Mouse (Mus musculus) bone marrow macrophage, adult 2 months (primary cell): ENCODE measurements at regions not wholly inside any gene's neighbourhood (a gene's known extent, or its start where the extent isn't known, plus 50 kb on each side); places are given as distances from the start of the nearest gene placed in this dataset.

Experiments
- H3K27ac ChIP-seq: 2 replicates; pipeline ENCODE4 v1.5.1; 2012; ENCODE audit warnings: low read depth, low read length; ENCODE audit not compliant: insufficient read depth
- H3K4me1 ChIP-seq: 2 replicates; pipeline ENCODE4 v1.6.1; 2012; ENCODE audit warnings: low read length; ENCODE audit not compliant: control insufficient read depth, insufficient read depth
- H3K4me3 ChIP-seq: 2 replicates; pipeline ENCODE4 v1.5.1; 2012; ENCODE audit warnings: mild to moderate bottlenecking, low read length, moderate library complexity; ENCODE audit not compliant: insufficient read depth
- CTCF ChIP-seq: IDR thresholded peaks from 2 replicates; pipeline ENCODE4 v1.5.1; 2012; ENCODE audit warnings: low read depth, mild to moderate bottlenecking, low read length, moderate library complexity
- POLR2A ChIP-seq: IDR thresholded peaks from 2 replicates; pipeline ENCODE4 v1.6.1; 2012; ENCODE audit warnings: mild to moderate bottlenecking, low read depth, low read length, borderline replicate concordance

DNA sequence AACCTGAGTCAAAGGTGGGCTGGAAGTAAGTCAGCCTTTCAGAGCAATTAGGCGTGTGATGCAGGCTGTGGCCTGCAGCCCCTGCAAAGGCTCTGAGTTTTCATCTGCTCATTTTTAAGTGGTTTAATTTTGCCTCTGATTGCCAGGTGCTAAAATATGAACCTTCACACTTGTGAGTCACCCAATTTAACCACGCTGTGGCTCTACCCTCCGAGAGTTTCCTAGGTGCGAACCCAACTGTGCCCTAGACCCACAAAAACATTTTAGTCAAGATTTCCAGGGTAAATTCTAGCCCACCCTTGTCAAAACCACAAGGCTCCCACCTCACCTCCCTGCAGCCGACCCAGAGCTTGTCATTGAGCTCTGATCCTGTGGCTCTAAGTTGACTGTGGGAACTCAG, 103.3 kb upstream of the Eomes start:
- H3K4me3 ChIP-seq: no peak overlapping the region
- TF ChIP-seq CTCF (no peak), POLR2A (no peak)
- no peaks in the 10 kb centered on the region for H3K4me1 ChIP-seq
- no peak overlapping the region for H3K27ac ChIP-seq

- Histone ChIP-seq H3K4me3 (no peak overlapping the region), H3K4me1 (no peaks in the 10 kb centered on the region), H3K27ac (no peak overlapping the region)
- TF ChIP-seq POLR2A (no peak), CTCF (no peak)
Observed at GRCm38 (mm10) chr9:118379055-118379454, 99.0 kb upstream of the Eomes start.

GRCm38 (mm10) chr9:118382532-118382931, 95.5 kb upstream of the Eomes start:
- no peak overlapping the region for H3K4me3 ChIP-seq
- TF ChIP-seq POLR2A: no peak
- TF ChIP-seq CTCF: no peak

GRCm38 (mm10) chr9:118384610-118385009, 93.4 kb upstream of the Eomes start:
- TF ChIP-seq CTCF (no peak), POLR2A (no peak)
- Histone ChIP-seq H3K27ac (no peak overlapping the region), H3K4me3 (no peak overlapping the region), H3K4me1 (no peaks in the 10 kb centered on the region)

More at GRCm38 (mm10) chr9:118382532-118382931, 95.5 kb upstream of the Eomes start:
- Histone ChIP-seq H3K27ac (no peak overlapping the region), H3K4me1 (no peaks in the 10 kb centered on the region)

DNA sequence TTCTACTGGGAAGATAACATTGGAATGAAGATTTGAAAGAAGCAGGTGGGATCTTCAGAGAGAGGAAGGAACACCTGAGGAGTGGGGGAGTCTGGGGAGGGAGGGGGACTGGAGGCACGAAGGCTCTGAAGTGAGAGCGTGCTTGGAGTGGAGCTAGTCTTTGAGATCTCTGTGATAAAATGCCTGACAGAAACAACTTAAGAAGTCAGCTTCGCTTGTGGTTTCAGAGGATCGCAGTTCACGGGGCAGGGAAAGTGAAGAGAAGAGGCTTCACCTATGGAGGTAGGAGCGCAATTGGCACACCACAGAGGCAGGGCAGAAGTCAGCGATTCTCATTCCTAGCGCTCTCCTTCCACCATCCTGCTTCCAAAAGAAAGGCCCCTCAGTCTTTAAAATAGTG, 90.4 kb upstream of the Eomes start:
- Histone ChIP-seq H3K4me3 (no peak overlapping the region), H3K4me1 (no peaks in the 10 kb centered on the region), H3K27ac (no peak overlapping the region)
- TF ChIP-seq CTCF (no peak), POLR2A (no peak)

- Histone ChIP-seq H3K4me1 (no peaks in the 10 kb centered on the region), H3K4me3 (peak overlapping the region; percentile 42), H3K27ac (no peak overlapping the region)
- TF ChIP-seq POLR2A: no peak
Observed at GRCm38 (mm10) chr9:118389481-118390334, 88.3 kb upstream of the Eomes start.

GRCm38 (mm10) chr9:118390679-118391078, 87.3 kb upstream of the Eomes start:
- no peak overlapping the region for H3K4me3 ChIP-seq
- H3K4me1 ChIP-seq: no peaks in the 10 kb centered on the region
- TF ChIP-seq POLR2A: no peak
- TF ChIP-seq CTCF: no peak
- H3K27ac ChIP-seq: no peak overlapping the region

DNA sequence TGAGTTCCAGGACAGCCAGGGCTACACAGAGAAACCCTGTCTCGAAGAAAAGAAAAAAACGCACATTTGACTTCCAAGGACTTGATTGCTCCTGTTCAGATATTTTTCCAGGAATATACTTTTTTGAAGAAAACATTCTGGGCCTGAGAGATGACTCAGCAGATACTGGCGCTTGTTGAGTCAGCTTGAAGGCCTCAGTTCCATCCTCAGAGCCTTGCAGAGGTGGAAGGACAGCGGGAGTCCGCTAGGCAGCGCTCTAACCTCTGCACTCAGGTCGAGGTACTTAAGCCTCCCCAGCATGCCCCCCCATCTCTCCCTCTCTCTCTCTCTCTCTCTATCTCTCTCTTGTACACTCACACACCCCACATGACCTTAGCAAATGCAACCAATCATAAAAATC, 86.3 kb upstream of the Eomes start:
- Histone ChIP-seq H3K27ac (no peak overlapping the region), H3K4me3 (no peak overlapping the region), H3K4me1 (no peaks in the 10 kb centered on the region)
- TF ChIP-seq CTCF (no peak), POLR2A (no peak)

- H3K4me1 ChIP-seq: no peaks in the 10 kb centered on the region
- no peak overlapping the region for H3K27ac ChIP-seq
- TF ChIP-seq POLR2A (no peak), CTCF (no peak)
- no peak overlapping the region for H3K4me3 ChIP-seq
Observed at GRCm38 (mm10) chr9:118392796-118393195, 85.2 kb upstream of the Eomes start.

DNA sequence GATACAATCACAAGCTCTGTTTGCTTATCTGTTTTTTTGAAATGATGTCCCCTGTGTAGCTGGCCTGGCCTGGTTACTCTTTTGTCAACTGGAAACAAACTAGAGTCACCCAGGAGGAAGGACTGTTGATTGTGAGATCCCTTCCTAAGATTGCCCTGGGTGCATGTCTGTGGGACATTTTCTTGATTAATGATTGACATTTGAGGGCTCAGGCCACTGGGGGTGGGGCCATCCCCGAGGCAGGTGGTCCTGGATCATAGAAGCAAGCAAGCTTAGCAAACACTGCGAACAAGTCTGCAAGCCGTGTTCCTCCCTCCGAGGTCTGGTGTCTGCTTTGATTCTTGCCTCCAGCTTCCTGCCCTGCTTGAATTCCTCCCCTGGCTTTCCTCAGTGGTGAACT, 84.4 kb upstream of the Eomes start:
- Histone ChIP-seq H3K4me1 (no peaks in the 10 kb centered on the region), H3K4me3 (no peak overlapping the region), H3K27ac (no peak overlapping the region)
- TF ChIP-seq POLR2A (no peak), CTCF (no peak)
